Mouse (Mus musculus) adrenal gland, postnatal 25 days (tissue): ENCODE results near the gene Cks1b. TPM values are rescaled to one million over a fixed set of nuclear protein-coding genes. Genes with fewer than 3 reads are reported as not detected.
"Not testable (repeated sequence)": the region's sequence is repeated elsewhere in the genome, so short reads cannot be mapped to it uniquely, and the experiment has no call there.

ENCODE experiments used
- DNase-seq: peaks from one replicate; pipeline ENCODE4 v3.0.0; 2021; ENCODE audit warnings: mixed read lengths
- long read RNA-seq: library from polyadenylated mRNA; stranded (forward); transcript quantifications from one replicate; pipeline ENCODE4 v2.0.0, GENCODE M21; 2021
- total RNA-seq: library from RNA; stranded (reverse); gene quantifications from 2 replicates; pipeline ENCODE4 v1.2.3, GENCODE M21; 2021

Cks1b gene
- 24.8 and 26.2 TPM in 2 replicates for total RNA-seq
- long read RNA-seq, transcript Cks1b-201 (3 exons, 849 nt) = major isoform, 15 of 17 reads
- long read RNA-seq, partial matches to known transcripts = 2 of 17 reads
- long read RNA-seq, other reads (novel, unspliced or antisense) = 0 of 17 reads

- DNase-seq = peak; percentile 89
Measured at GRCm38 (mm10) chr3:89418170-89418860, at the start of gene Cks1b, which contains the start of gene Shc1. TSS of gene Cks1b (minus strand) at chr3:89418383. TSS of gene Shc1 (plus strand) at chr3:89418443.

DNA sequence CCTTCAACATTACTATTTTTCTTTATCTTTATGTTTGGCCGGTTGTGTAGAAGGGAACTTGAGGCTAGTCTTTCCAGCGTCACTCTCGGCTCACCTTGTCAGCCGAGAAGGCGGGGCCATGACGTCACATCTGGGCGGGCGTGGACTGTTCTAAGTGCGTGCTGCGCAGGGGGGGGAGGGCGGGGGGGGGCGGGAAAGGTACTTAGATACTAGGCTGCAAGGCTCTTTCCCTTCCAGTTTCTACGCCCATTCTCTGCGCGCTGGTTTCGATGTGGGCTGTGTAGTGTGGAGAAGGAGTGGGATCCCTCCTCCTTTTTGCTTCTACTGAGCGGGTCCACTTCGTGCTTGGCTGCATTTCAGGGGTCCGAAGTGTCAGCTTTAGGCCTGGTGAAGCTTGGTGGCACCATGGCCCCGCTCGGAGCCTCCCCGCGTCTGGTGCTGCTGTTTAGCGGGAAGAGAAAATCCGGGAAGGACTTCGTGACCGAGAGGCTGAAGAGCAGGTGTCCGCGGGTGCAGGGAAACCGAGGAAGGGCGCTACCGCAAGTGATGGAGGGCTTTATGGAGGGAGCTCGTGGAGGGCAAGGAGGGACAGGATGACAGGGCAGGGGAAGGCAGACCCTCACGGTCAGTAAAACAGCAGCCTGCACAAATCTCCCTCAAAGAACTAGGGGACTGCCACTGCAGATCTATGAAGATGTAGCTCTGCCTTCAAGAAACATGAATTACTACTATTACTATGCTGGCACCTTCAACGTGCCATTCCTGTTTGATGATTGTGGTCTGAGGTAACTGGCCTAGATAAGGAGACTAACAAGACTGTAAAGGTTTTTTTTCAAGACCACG lies 41.0 kb upstream of the Cks1b start:
- peak; percentile 96 for DNase-seq

- DNase-seq = no peak
Measured at GRCm38 (mm10) chr3:89458372-89458964, 40.3 kb upstream of the Cks1b start.

DNA sequence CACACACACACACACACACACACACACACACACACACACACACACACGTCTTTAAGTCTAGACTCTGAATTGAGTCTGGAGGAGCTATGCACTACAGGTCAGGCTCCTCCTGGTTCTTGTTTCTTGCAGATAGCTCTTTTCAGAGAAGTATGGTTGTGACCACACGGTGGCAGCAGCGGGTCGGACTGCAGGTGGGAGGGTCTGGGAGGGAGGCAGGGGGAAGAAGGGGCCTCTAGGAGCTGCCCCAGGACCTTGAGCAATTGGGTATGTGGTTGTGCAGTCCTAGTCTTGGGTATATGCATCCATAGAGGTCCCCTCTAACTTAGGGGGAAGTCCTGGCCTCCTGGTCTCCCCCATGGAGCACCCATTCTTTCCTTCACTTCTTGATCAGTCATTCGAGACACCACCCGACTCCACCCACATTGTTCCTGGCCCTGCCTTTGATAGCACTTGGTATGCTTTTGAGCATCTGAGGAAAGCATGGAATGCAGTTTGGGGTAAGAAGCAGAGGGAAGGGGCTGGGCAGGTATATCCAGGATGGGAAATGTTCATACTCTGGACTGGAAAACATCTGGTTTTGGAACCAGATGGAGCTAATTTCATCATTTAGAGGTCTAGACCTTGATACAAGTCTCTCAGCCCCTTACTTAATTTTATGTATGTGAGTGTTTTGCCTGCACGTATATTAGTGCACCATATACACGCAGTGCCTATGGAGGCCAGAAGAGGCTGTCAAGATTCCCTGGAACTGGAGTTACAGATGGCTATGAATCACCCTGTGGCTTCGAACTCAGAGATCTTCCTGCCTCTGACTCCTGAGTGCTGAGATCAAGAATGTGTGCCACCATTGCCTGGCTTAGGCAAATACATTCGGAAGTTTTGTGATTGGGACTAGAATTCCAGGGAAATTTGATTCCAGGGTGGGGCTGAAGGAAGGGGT lies 38.8 kb upstream of the Cks1b start:
- peak; percentile 75 for DNase-seq

GRCm38 (mm10) chr3:89455786-89456285 lies 37.7 kb upstream of the Cks1b start:
- DNase-seq = no peak

DNA sequence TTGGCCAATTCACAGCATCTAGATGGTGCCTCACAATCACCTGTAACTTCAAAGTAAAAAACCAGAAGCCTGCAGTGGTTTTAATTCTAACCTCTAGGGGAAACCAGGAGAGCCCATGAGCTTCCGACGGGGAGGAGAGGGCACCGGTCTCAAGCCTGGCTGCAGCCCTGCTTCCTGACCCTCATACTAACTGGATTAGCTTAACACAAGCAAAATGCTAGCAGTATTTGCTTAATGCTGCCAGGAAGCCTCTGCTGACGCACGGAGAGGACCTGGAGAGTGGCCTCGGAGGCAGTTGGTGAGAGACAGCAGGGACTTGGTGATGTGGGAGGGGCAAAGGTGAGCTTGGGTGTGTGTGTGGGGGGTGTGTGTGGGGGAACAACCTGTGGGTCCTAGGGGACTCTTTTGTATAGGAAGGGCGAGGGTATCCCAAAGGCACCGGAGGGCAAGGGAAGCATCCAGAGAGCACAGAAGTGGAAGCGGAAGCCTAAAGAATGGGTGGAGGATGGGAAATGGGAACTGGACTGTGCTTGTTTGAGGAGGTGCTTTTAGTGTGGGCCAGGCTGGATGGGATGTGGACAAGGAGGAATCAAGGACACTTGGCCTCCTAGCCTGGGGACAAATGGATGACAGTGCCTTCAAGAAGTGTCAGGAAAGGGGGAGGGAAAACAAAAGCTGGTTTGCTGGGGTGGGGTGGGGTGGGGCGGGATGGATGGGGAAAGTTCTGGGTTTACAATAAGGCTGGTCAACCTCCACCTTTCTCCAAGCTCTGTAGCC lies 36.4 kb upstream of the Cks1b start, which contains the start of gene Pmvk:
TSS of gene Pmvk (plus strand) at position 141 of the 777 bp plus-strand sequence.
- DNase-seq = no peak

GRCm38 (mm10) chr3:89451916-89452315 lies 33.7 kb upstream of the Cks1b start:
- no peak for DNase-seq

- peak; percentile 78 for DNase-seq
Measured at GRCm38 (mm10) chr3:89449541-89449940, 31.4 kb upstream of the Cks1b start.

DNA sequence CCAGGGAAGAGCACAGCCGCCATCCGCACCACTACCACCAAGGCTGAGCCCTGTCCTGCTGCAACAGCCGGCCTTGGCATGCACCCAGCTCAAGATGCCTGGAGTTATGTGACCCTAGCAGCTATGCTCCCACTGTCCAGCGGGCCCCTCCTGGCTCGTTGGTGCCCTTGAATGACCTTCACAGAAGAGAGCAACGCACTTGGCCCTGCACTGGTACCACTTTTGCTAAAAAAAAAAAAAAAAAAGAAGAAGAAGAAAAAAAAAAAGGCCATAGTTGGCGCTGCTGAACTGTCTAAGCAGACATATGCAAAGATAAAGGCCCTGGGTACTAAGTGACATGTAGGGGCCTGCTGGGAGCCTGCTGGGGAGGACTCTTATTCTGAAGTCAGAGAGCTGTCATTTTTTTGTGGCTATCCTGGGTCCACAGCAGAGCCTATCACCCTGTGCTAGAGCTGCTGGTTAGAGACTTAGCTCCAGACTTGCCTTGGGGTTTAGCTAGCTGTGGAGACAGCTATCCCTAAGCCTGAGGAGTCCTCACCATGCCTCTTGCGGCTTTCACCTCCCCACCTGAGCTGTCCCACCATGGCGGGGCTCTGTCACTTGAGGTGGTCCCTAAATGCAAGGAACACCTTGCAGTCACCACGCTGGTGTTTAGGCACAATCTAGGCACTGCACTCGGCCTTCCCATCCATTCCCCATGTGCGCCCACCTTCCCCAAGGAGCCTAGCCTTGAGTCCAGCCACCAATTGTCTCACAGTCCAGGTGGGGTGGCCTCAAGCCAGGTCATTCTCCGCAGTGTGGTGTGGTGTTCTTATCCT lies 30.7 kb upstream of the Cks1b start:
- DNase-seq = peak; percentile 79

GRCm38 (mm10) chr3:89440691-89441090 lies 22.5 kb upstream of the Cks1b start:
- DNase-seq = peak; percentile 70

GRCm38 (mm10) chr3:89437269-89437668 lies 19.1 kb upstream of the Cks1b start:
- no peak for DNase-seq

DNA sequence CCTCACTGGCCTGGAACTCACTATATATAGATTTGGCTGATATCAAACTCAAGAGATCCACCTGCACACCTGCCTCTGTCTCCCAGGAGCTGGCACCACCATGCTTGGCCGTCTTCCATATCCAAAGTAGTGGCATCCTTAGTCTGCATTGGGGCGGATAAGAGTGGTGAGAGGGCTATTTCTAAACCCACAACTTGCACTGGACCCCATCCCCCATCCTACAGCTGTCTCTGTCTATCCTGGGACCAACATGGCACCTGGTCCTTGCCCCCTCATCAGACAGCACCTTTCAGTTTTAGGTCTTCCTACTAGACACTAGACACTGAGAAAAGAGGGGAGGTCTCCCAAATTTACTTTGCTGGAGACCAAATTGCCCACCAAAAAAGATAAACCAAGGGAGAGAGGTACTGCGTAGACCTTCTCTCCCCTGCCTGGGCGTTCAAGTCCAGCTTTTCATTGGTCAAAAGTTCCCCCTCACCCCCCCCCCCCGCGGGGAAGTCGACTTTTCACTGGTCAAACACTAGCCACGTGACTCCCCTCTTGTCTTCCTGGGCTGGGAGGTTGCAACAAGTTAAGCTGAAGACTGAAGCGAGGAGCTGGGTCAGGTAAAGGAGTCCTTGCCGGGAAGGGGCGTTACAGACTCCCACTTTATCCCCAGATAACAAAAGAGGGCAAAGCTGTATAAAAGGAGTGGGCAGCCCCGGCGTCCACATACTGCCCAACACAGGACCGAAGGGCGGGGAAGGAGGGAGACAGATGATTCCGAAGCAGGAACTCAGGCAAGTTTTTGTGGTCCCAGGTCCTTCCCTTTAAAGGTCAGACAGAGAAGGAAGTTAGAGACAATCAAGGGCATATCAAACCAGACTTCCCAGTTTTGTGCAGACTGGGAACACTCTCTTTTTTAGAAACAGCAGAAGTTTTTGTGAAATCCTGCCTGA lies 18.3 kb upstream of the Cks1b start, which contains the start of gene Pbxip1:
TSS of gene Pbxip1 (plus strand) at position 531 of the 938 bp plus-strand sequence.
- peak; percentile 67 for DNase-seq

DNA sequence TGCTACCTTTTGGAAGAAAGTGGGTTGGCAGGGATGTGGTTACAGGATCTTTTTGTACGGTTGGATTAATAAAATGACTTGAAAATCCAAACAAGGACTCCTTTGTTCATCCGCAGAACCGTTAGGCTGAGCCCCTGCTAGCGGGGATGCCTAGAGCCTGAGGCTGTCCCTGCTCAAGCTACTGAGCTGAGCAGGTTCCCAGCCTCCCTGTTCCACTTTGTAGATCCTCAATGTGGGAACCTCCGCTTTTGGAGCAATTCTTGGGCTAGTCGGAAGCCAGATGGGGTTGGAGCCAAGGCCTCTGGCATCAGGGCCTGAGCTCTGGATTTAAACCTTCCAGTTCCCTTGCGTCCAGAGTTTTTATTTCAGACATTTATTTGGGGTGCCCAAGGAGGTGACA lies 16.9 kb upstream of the Cks1b start:
- no peak for DNase-seq

GRCm38 (mm10) chr3:89434532-89434931 lies 16.3 kb upstream of the Cks1b start:
- no peak for DNase-seq

- DNase-seq = no peak
Measured at GRCm38 (mm10) chr3:89432606-89433005, 14.4 kb upstream of the Cks1b start.

GRCm38 (mm10) chr3:89430171-89431159 lies 12.3 kb upstream of the Cks1b start, which contains the start of gene Pygo2:
TSS of gene Pygo2 (plus strand) at chr3:89430214.
- DNase-seq = peak; percentile 96

DNA sequence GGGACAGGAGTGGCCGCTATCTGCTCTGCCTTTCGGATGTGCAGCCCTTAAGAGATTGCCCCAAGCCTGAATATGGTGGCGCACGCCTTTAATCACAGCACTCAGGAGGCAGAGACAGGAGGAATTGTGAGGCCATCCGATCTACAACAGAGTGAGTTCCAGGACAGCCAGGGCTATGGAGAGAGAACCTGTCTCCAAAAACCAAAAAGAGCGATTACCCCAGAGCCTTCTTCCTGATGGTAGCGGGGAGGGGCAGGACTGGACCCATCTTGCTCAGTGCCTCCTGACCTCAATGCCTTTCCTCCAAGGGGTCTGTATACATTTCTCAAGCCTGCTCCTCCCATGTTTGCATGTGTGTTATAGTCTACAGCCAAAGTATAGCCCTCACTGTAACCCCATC lies 10.8 kb upstream of the Cks1b start:
- DNase-seq = not testable (repeated sequence)
